Mouse (Mus musculus): ENCODE data around the gene Gm6205. TPM values are rescaled to one million over a fixed set of nuclear protein-coding genes. Genes with fewer than 3 reads are reported as not detected.
"Not testable (repeated sequence)": the region's sequence is repeated elsewhere in the genome, so short reads cannot be mapped to it uniquely, and the experiment has no call there.

Gene Gm6205
- not detected for total RNA-seq (2021)
- long read RNA-seq: 0 reads

DNA sequence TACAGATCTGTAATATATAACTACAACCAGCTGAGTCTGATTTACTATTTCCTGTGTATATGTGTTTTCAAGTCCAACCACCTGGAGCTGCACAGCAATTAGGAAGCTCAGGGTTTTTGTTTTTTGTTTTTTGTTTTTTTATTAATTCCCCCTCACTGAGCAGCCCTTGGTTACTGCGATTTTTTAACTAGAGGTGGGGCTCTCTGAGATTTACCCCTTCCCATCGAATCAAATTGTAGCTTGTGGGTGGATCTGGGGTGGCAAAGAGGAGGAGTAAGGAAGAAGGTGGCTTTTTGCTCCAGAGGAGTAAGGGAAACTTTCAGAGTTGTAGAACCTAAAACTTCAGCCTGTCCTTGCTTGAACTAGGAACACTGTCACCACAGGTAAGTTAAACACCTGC is at the start of gene Gm6205:
Gm6205 (plus strand) TSS at position 301 of the 400 bp plus-strand sequence.
- not testable (repeated sequence) for DNase-seq (ENCODE audit: low spot score in 2 of 2)

DNA sequence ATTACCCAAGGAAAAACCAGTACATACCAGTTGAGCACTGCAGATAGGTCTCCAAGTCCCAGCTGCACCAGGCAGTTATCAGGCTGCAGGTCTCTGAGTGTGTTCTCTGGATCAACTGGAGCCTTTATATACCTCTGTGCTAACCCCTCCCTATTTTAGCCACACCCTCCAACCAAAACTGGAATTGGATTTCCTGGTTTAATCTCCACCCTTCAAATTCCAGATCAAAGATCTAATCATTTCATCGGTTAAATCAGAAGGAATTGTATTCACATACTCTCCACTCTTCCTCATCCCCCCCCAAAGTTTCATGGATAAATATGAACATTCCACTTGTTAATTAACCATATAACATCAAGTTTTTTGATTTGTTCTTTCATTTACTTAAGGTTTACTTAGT is 31.9 kb upstream of the Gm6205 start, which contains the start of gene Gm3147:
Gm3147 (minus strand) TSS at position 101 of the 400 bp plus-strand sequence.
- DNase-seq (ENCODE audit: low spot score in 2 of 2): not testable (repeated sequence)

DNA sequence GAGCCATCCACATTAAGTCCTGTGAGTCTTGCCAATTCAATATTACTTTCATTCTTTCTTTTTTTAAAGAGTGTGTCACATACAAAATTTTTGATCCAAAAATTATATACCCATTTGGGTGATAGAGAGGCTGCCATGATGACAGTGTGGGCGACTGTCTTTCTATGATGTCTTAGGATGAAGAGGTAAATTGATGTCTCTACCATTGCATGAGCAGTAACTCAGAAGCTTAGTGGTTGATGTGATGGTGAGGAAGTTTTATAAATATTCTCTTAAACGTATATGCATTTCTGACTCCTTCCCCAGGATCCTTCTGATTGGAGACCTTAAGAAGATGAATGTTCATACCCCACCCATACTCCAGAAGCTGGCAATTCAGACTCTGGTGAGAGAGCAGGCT is 24.5 kb upstream of the Gm6205 start, which contains the start of gene Gm6509:
Gm6509 (plus strand) TSS at position 301 of the 400 bp plus-strand sequence.
- not testable (repeated sequence) for DNase-seq (ENCODE audit: low spot score in 2 of 2)

Other genes starting within 250 kb of the Gm6205 start
- gene Gm7682, start 202.6 kb upstream of the Gm6205 start, total RNA-seq (2021): not detected
- gene Gm3139, start 122.1 kb upstream of the Gm6205 start, total RNA-seq (2021): not detected
- gene Gm3147, start 32.0 kb upstream of the Gm6205 start, total RNA-seq (2021): not detected
- not detected for gene Gm6509, start 24.4 kb upstream of the Gm6205 start, total RNA-seq (2021)
- not detected for gene Gm3183, start 217.1 kb downstream of the Gm6205 start, total RNA-seq (2021)